21 mouse cellular contexts compared by ENCODE assay signal in the genomic region with DNA sequence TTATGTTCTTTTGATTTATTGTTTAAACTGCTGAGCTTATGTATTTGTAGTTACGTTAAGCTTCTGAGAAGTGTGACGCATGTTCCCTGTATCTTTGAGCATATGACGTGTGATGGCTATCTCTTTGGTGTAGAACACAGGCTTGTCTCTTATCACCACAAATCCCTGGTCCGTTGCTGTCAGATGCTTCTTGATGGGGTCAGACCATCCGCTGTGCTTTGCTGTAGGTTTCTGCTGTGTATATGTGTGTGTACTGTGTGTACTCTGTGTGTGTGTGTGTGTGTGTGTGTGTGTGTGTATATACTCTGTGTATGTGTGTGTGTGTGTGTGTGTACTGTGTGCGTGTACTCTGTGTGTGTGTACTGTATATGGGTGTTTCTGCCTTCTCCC.
DNase-seq lines count a peak whose midpoint lies in the region; ATAC-seq and TF ChIP-seq lines count a peak whose summit lies in the region.
"Had no signal": no experiment of that assay in that cellular context is flagged by ENCODE, and none has a peak within 500 bp of the region (broad histone marks: within the 10 kb centered on the region; RNA-seq: fewer than 3 reads in every experiment).

No protein-coding gene starts in this region.

- H3K4me1 ChIP-seq in hindbrain, embryonic 12.5 days: 0 out of 2 replicates have a peak, but pooled peaks cover 6% of the 10 kb centered on the region
- H3K4me1 ChIP-seq in hindbrain, embryonic 13.5 days (replicated peaks): 0 out of 2 replicates have a peak, but pooled peaks cover 10% of the 10 kb centered on the region
- peaks cover 10% of the 10 kb centered on the region; the same call in 1 of the 2 replicates for H3K4me1 ChIP-seq in lung, postnatal 0 days (ENCODE audit: insufficient read depth, low read depth, low read length)
- H3K4me1 ChIP-seq in stomach, embryonic 16.5 days (ENCODE audit: control insufficient read depth, insufficient read depth, low read length): peaks cover 11% of the 10 kb centered on the region
- no peaks in the 10 kb centered on the region for H3K4me1 ChIP-seq in stomach, postnatal 0 days (replicated peaks; ENCODE audit: control insufficient read depth, insufficient read depth)
- H3K4me1 ChIP-seq: forebrain, embryonic 13.5 days had no signal

- H3K9me3 ChIP-seq in hindbrain, embryonic 12.5 days (replicated peaks): peaks cover 5% of the 10 kb centered on the region; the same call in 1 of the 2 replicates
- no peaks in the 10 kb centered on the region for H3K9me3 ChIP-seq in hindbrain, embryonic 13.5 days
- no peaks in the 10 kb centered on the region for H3K9me3 ChIP-seq in lung, postnatal 0 days (ENCODE audit: low read length)
- no peaks in the 10 kb centered on the region for H3K9me3 ChIP-seq in stomach, embryonic 16.5 days (replicated peaks; ENCODE audit: control insufficient read depth, low read length)
- no peaks in the 10 kb centered on the region for H3K9me3 ChIP-seq in stomach, postnatal 0 days (ENCODE audit: control insufficient read depth, low read length)
- H3K9me3 ChIP-seq: embryonic facial prominence, embryonic 12.5 days; forebrain, embryonic 13.5 days; heart, embryonic 10.5 days had no signal

- WGBS in hindbrain, embryonic 12.5 days: 78% methylated on average over 6 of the region's 6 CpGs
- 72% methylated on average over 6 of the region's 6 CpGs for WGBS in hindbrain, embryonic 13.5 days
- WGBS in lung, postnatal 0 days: 75% methylated on average over 6 of the region's 6 CpGs
- 75% methylated on average over 6 of the region's 6 CpGs for WGBS in stomach, embryonic 16.5 days
- 83% methylated on average over 6 of the region's 6 CpGs for WGBS in stomach, postnatal 0 days

- H3K27me3 ChIP-seq in hindbrain, embryonic 12.5 days: no peaks in the 10 kb centered on the region
- 0 out of 2 replicates have a peak, but pooled peaks cover 3% of the 10 kb centered on the region for H3K27me3 ChIP-seq in hindbrain, embryonic 13.5 days
- no peaks in the 10 kb centered on the region for H3K27me3 ChIP-seq in lung, postnatal 0 days (replicated peaks; ENCODE audit: insufficient read depth, low read length)
- no peaks in the 10 kb centered on the region for H3K27me3 ChIP-seq in stomach, embryonic 16.5 days (ENCODE audit: control insufficient read depth, insufficient read depth, low read length)
- no peaks in the 10 kb centered on the region; the same call in 1 of the 2 replicates for H3K27me3 ChIP-seq in stomach, postnatal 0 days (ENCODE audit: control insufficient read depth, insufficient read depth, low read length)
- H3K27me3 ChIP-seq: CH12.LX; embryonic facial prominence, embryonic 12.5 days; forebrain, embryonic 13.5 days had no signal

- H3K4me3 ChIP-seq in hindbrain, embryonic 12.5 days: no peak overlapping the region
- H3K4me3 ChIP-seq in hindbrain, embryonic 13.5 days: no peak overlapping the region
- no peak overlapping the region for H3K4me3 ChIP-seq in lung, postnatal 0 days (ENCODE audit: low read depth, low read length)
- H3K4me3 ChIP-seq in stomach, embryonic 16.5 days (replicated peaks; ENCODE audit: low read length): no peak overlapping the region
- no peak overlapping the region for H3K4me3 ChIP-seq in stomach, postnatal 0 days (ENCODE audit: low read depth, low read length)
- H3K4me3 ChIP-seq: embryonic facial prominence, embryonic 12.5 days; forebrain, embryonic 13.5 days; gastrocnemius, adult 2 months; heart, embryonic 10.5 days had no signal

- DNase-seq in lung, postnatal 0 days (ENCODE audit: low spot score): no peak
- no peak for DNase-seq in lung, postnatal 36 days
- no peak for DNase-seq in stomach, postnatal 0 days (ENCODE audit: low spot score)
- DNase-seq: adrenal gland, adult 8-10 months; adrenal gland, postnatal 36 days; cerebellum, adult 2 months; cerebellum, postnatal 14 days; embryo, embryonic 11 days; gastrocnemius, postnatal 25 days; heart, postnatal 10 days; heart, postnatal 4 days had no signal

- H3K36me3 ChIP-seq in hindbrain, embryonic 12.5 days: no peaks in the 10 kb centered on the region
- no peaks in the 10 kb centered on the region for H3K36me3 ChIP-seq in hindbrain, embryonic 13.5 days
- H3K36me3 ChIP-seq in lung, postnatal 0 days (ENCODE audit: insufficient read depth, low read length): no peaks in the 10 kb centered on the region
- no peaks in the 10 kb centered on the region for H3K36me3 ChIP-seq in stomach, embryonic 16.5 days (ENCODE audit: control insufficient read depth, insufficient read depth, low read length)
- H3K36me3 ChIP-seq in stomach, postnatal 0 days (ENCODE audit: control insufficient read depth, insufficient read depth, low read length): no peaks in the 10 kb centered on the region
- H3K36me3 ChIP-seq: embryonic facial prominence, embryonic 12.5 days; heart, embryonic 10.5 days had no signal

- H3K4me2 ChIP-seq in hindbrain, embryonic 12.5 days (replicated peaks): no peak overlapping the region
- no peak overlapping the region for H3K4me2 ChIP-seq in hindbrain, embryonic 13.5 days
- no peak overlapping the region for H3K4me2 ChIP-seq in lung, postnatal 0 days (replicated peaks; ENCODE audit: low read depth, low read length)
- no peak overlapping the region for H3K4me2 ChIP-seq in stomach, embryonic 16.5 days (ENCODE audit: low read depth, low read length)
- no peak overlapping the region for H3K4me2 ChIP-seq in stomach, postnatal 0 days (replicated peaks; ENCODE audit: low read depth)
- H3K4me2 ChIP-seq: embryonic facial prominence, embryonic 12.5 days; forebrain, embryonic 13.5 days; hindbrain, embryonic 14.5 days had no signal

- no peak overlapping the region for H3K27ac ChIP-seq in hindbrain, embryonic 12.5 days
- H3K27ac ChIP-seq in hindbrain, embryonic 13.5 days: no peak overlapping the region
- H3K27ac ChIP-seq in lung, postnatal 0 days (ENCODE audit: low read length): no peak overlapping the region
- H3K27ac ChIP-seq in stomach, embryonic 16.5 days (ENCODE audit: low read length): 0 out of 2 replicates have a peak overlapping the region, but pooled peaks have one; percentile 11
- H3K27ac ChIP-seq in stomach, postnatal 0 days (replicated peaks): no peak overlapping the region
- H3K27ac ChIP-seq: embryonic facial prominence, embryonic 12.5 days; forebrain, embryonic 13.5 days; hindbrain, embryonic 14.5 days had no signal

- no peak for TF ChIP-seq EP300 in lung, postnatal 0 days (IDR thresholded peaks at IDR 0.05)
- TF ChIP-seq EP300 in stomach, postnatal 0 days (optimal IDR thresholded peaks at IDR 0.05): no peak

- ATAC-seq in hindbrain, embryonic 12.5 days (ENCODE audit: low FRiP score): peak; percentile 56; the same call in 1 of the 2 replicates
- no peak for ATAC-seq in hindbrain, embryonic 13.5 days (ENCODE audit: low FRiP score)
- ATAC-seq in lung, postnatal 0 days: peak; percentile 13; the same call in 1 of the 2 replicates
- no peak for ATAC-seq in stomach, embryonic 16.5 days (ENCODE audit: insufficient read depth, low FRiP score)
- ATAC-seq in stomach, postnatal 0 days (ENCODE audit: low FRiP score, low TSS enrichment): no peak
- ATAC-seq in megakaryocyte progenitor cell, adult 5-6 weeks (replicated peaks; ENCODE audit: poor library complexity): no peak
- ATAC-seq: forebrain, embryonic 13.5 days had no signal

- no peak for TF ChIP-seq CTCF in lung, postnatal 0 days (IDR thresholded peaks at IDR 0.05)
- no peak for TF ChIP-seq CTCF in stomach, postnatal 0 days (IDR thresholded peaks at IDR 0.05; ENCODE audit: low read depth)

- H3K9ac ChIP-seq in hindbrain, embryonic 12.5 days: no peak overlapping the region
- no peak overlapping the region for H3K9ac ChIP-seq in hindbrain, embryonic 13.5 days
- no peak overlapping the region for H3K9ac ChIP-seq in lung, postnatal 0 days (replicated peaks; ENCODE audit: low read depth)
- H3K9ac ChIP-seq in stomach, embryonic 16.5 days (ENCODE audit: low read length): no peak overlapping the region
- no peak overlapping the region for H3K9ac ChIP-seq in stomach, postnatal 0 days (ENCODE audit: low read length)
- H3K9ac ChIP-seq: embryonic facial prominence, embryonic 12.5 days; forebrain, embryonic 13.5 days; hindbrain, embryonic 14.5 days had no signal

Comparison
In these comparisons a context has a peak if more than half of its experiments do, and no peak if none do; other contexts are left out.
1. ATAC-seq: peak in hindbrain, embryonic 12.5 days (single experiment) and lung, postnatal 0 days (single experiment); none in hindbrain, embryonic 13.5 days (single experiment), stomach, embryonic 16.5 days (single experiment), stomach, postnatal 0 days (single experiment) and megakaryocyte progenitor cell, adult 5-6 weeks (single experiment).